Mouse (Mus musculus) embryonic facial prominence, embryonic 10.5 days (tissue): ENCODE data around the gene Cisd3. TPM values are rescaled to one million over a fixed set of nuclear protein-coding genes. Genes with fewer than 3 reads are reported as not detected.

Experiments
- DNase-seq: peaks from one replicate; pipeline ENCODE4 v3.0.0-alpha.2; 2017; ENCODE audit warnings: low spot score
- H3K27ac ChIP-seq: fragments of 300-500 bp; sonication (generic); replicated peaks from 2 replicates; pipeline ENCODE4 v1.5.1; 2016; ENCODE audit warnings: mild to moderate bottlenecking
- H3K27me3 ChIP-seq: fragments of 300-500 bp; sonication (generic); replicated peaks from 2 replicates; pipeline ENCODE4 v1.6.1; 2016; ENCODE audit warnings: low read depth, mild to moderate bottlenecking; ENCODE audit not compliant: poor library complexity, severe bottlenecking
- H3K36me3 ChIP-seq: fragments of 300-500 bp; sonication (generic); replicated peaks from 2 replicates; pipeline ENCODE4 v1.6.1; 2016; ENCODE audit warnings: mild to moderate bottlenecking, moderate library complexity
- H3K4me1 ChIP-seq: fragments of 300-500 bp; sonication (generic); 2 replicates; pipeline ENCODE4 v1.6.1; 2016
- H3K4me3 ChIP-seq: fragments of 300-500 bp; sonication (generic); 2 replicates; pipeline ENCODE4 v1.5.1; 2016; ENCODE audit warnings: mild to moderate bottlenecking, moderate library complexity
- H3K9me3 ChIP-seq: fragments of 300-500 bp; sonication (generic); 2 replicates; pipeline ENCODE4 v1.6.1; 2016; ENCODE audit warnings: mild to moderate bottlenecking
- WGBS: fragments of 180-500 bp; shearing (Covaris S2); methylation state at CpG from one replicate; pipeline ENCODE4 v1.1.7; 2016; 5-methylcytosine and 5-hydroxymethylcytosine counted together
- polyA plus RNA-seq: library from polyadenylated mRNA; unstranded; fragments of >200 nt; fragmentation: Nextera tagmentation; extraction: Ambion mirVana; gene quantifications from 2 replicates; pipeline ENCODE4 v1.2.1, GENCODE M21; 2016

Cisd3 gene
- polyA plus RNA-seq, 1 experiment from 2014 or later, result 18.2 TPM

DNA sequence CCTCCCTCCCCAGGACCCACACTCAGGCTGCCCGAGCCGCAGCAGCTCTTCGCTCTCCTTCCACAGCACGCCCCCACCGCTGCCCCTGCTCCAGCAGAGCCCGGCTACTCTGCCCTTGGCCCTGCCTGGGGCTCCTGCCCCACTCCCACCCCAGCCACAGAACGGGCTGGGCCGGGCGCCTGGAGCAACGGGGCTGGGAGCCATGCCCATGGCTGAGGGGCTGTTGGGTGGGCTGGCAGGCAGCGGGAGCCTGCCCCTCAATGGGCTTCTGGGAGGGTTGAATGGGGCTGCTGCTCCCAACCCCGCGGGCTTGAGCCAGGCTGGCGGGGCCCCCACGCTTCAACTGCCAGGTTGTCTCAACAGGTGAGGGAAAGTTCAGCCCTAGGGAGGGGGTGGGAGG is 7.3 kb upstream of the Cisd3 start:
- H3K4me3 ChIP-seq, result no peak overlapping the region
- peak overlapping the region; percentile 40; the same call in 1 of the 2 replicates for H3K27ac ChIP-seq
- H3K36me3 ChIP-seq, result peaks cover 96% of the 10 kb centered on the region
- no peak for DNase-seq
- H3K4me1 ChIP-seq, result peaks cover 31% of the 10 kb centered on the region
- H3K9me3 ChIP-seq, result no peaks in the 10 kb centered on the region
- 0 out of 2 replicates have a peak, but pooled peaks cover 3% of the 10 kb centered on the region for H3K27me3 ChIP-seq
- WGBS, result 71% methylated on average over 15 of the region's 15 CpGs

DNA sequence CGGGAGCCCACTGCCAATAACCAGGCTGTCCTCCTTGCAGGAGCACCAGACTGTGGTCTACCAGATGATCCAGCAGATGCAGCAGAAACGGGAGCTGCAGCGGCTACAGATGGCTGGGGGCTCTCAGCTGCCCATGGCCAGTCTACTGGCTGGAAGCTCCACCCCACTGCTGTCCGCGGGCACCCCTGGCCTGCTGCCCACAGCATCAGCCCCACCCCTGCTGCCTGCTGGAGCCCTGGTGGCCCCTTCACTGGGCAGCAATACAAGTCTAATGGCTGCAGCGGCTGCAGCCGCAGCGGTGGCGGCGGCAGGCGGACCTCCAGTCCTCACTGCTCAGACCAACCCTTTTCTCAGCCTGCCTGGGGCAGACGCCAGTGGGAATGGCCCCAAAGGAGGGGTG is 5.2 kb upstream of the Cisd3 start:
- 0 out of 2 replicates have a peak overlapping the region, but pooled peaks have one; percentile 3 for H3K4me3 ChIP-seq
- H3K27ac ChIP-seq, result no peak overlapping the region
- H3K27me3 ChIP-seq, result 0 out of 2 replicates have a peak, but pooled peaks cover 3% of the 10 kb centered on the region
- peaks cover 45% of the 10 kb centered on the region for H3K4me1 ChIP-seq
- WGBS, result 85% methylated on average over 12 of the region's 12 CpGs
- peaks cover 84% of the 10 kb centered on the region for H3K36me3 ChIP-seq
- DNase-seq, result no peak
- H3K9me3 ChIP-seq, result no peaks in the 10 kb centered on the region

- no peak overlapping the region for H3K27ac ChIP-seq
- 0 out of 2 replicates have a peak, but pooled peaks cover 3% of the 10 kb centered on the region for H3K27me3 ChIP-seq
- H3K4me1 ChIP-seq, result peaks cover 44% of the 10 kb centered on the region
- no peak for DNase-seq
- H3K36me3 ChIP-seq, result peaks cover 73% of the 10 kb centered on the region
- 81% methylated on average over 6 of the region's 6 CpGs for WGBS
- no peak overlapping the region for H3K4me3 ChIP-seq
- no peaks in the 10 kb centered on the region for H3K9me3 ChIP-seq
Measured at GRCm38 (mm10) chr11:97682504-97683055, 3.0 kb upstream of the Cisd3 start.

GRCm38 (mm10) chr11:97684063-97684680 is 1.5 kb upstream of the Cisd3 start:
- peaks cover 35% of the 10 kb centered on the region for H3K4me1 ChIP-seq
- H3K4me3 ChIP-seq, result 0 out of 2 replicates have a peak overlapping the region, but pooled peaks have one; percentile 5
- 0 out of 2 replicates have a peak, but pooled peaks cover 3% of the 10 kb centered on the region for H3K27me3 ChIP-seq
- WGBS, result 87% methylated on average over 6 of the region's 6 CpGs
- no peak for DNase-seq
- no peak overlapping the region for H3K27ac ChIP-seq
- no peaks in the 10 kb centered on the region for H3K9me3 ChIP-seq
- peaks cover 73% of the 10 kb centered on the region for H3K36me3 ChIP-seq

DNA sequence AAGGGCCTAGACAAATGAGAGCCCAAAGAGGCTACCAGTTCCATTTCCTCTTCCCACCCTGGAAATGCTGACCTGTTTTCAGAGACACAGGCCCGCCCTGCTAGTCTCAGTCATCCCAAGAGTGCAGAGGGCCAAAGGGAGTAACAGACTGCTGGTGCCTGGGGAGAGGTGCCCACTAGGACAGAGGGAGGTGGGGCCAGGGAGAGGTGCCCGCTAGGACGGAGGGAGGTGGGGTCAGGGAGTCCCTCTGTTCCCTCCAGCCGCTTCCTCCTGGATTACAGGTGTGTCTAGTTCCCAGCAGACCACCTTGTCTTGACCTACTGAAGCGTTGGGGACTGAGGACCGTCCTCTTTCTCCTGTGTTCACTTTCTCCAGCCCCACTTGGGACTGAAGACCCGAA is 860 bp upstream of the Cisd3 start:
- 0 out of 2 replicates have a peak, but pooled peaks cover 3% of the 10 kb centered on the region for H3K27me3 ChIP-seq
- H3K36me3 ChIP-seq, result peaks cover 72% of the 10 kb centered on the region
- H3K27ac ChIP-seq, result 0 out of 2 replicates have a peak overlapping the region, but pooled peaks have one; percentile 5
- no peaks in the 10 kb centered on the region for H3K9me3 ChIP-seq
- peaks cover 35% of the 10 kb centered on the region for H3K4me1 ChIP-seq
- WGBS, result 42% methylated on average over 7 of the region's 7 CpGs
- 0 out of 2 replicates have a peak overlapping the region, but pooled peaks have one; percentile 5 for H3K4me3 ChIP-seq
- DNase-seq, result no peak

- H3K27me3 ChIP-seq, result 0 out of 2 replicates have a peak, but pooled peaks cover 3% of the 10 kb centered on the region
- peaks cover 35% of the 10 kb centered on the region for H3K4me1 ChIP-seq
- DNase-seq, result no peak
- peak overlapping the region; percentile 61 for H3K4me3 ChIP-seq
- H3K27ac ChIP-seq, result peak overlapping the region; percentile 27; the same call in 1 of the 2 replicates
- peaks cover 73% of the 10 kb centered on the region for H3K36me3 ChIP-seq
- WGBS, result 65% methylated on average over 11 of the region's 11 CpGs
- no peaks in the 10 kb centered on the region for H3K9me3 ChIP-seq
Measured at GRCm38 (mm10) chr11:97686322-97686908, 789 bp downstream of the Cisd3 start.

DNA sequence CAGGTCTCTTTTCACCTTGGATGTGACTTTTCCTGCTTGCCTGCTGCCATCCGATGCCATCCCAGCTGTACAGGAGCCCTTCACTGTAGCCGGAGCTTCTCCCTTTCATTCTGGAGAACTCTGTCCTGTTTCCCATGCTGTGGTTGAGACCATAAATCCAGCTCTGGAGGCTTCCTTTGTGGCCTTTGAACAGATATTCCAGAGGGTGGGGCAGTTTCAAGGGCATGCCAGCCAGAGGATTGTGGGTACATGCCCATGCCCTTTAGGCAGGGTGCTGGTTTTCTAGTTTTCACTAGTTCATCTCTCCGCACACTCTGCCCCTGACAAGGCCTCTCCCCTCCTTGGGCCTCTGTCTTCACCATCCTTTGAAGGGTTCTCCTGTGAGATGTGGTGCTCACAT is 1.4 kb downstream of the Cisd3 start:
- H3K27me3 ChIP-seq, result no peaks in the 10 kb centered on the region
- DNase-seq, result no peak
- H3K4me3 ChIP-seq, result 0 out of 2 replicates have a peak overlapping the region, but pooled peaks have one; percentile 61
- H3K4me1 ChIP-seq, result peaks cover 35% of the 10 kb centered on the region
- H3K9me3 ChIP-seq, result no peaks in the 10 kb centered on the region
- peaks cover 73% of the 10 kb centered on the region for H3K36me3 ChIP-seq
- 89% methylated on average over 3 of the region's 3 CpGs for WGBS
- H3K27ac ChIP-seq, result no peak overlapping the region

DNA sequence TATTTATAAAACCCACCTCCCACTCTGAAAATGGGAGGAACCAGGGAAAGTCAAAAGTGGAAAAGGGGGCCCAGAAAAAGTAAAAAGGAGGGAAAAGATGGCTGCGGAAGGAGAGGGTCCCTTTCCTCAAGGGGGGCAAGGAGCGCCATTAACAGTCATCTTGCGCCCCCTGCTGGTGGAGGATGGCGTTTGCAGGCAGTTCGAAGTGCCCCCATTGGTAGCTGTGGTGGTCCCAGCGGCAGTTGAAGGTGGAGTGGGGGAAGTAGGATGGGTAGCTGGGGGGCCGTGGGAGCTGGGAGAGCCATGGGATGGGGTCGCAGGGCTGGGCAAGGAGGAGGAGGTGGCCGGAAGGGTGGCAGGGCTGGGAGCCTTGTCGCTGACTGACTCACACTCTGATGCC is 4.2 kb downstream of the Cisd3 start:
- Histone ChIP-seq H3K9me3 (no peaks in the 10 kb centered on the region), H3K4me3 (peak overlapping the region; percentile 21; the same call in 1 of the 2 replicates), H3K4me1 (peaks cover 42% of the 10 kb centered on the region), H3K27ac (no peak overlapping the region), H3K27me3 (no peaks in the 10 kb centered on the region), H3K36me3 (peaks cover 80% of the 10 kb centered on the region)
- WGBS, result 33% methylated on average over 10 of the region's 10 CpGs
- DNase-seq, result peak; percentile 85

- no peaks in the 10 kb centered on the region for H3K9me3 ChIP-seq
- no peak for DNase-seq
- H3K4me3 ChIP-seq, result peak overlapping the region; percentile 94; the same call in 1 of the 2 replicates
- H3K36me3 ChIP-seq, result peaks cover 68% of the 10 kb centered on the region
- no peaks in the 10 kb centered on the region for H3K27me3 ChIP-seq
- H3K27ac ChIP-seq, result no peak overlapping the region
- H3K4me1 ChIP-seq, result peaks cover 50% of the 10 kb centered on the region
- WGBS, result 92% methylated on average over 4 of the region's 4 CpGs
Measured at GRCm38 (mm10) chr11:97694435-97694834, 8.8 kb downstream of the Cisd3 start.

- peaks cover 62% of the 10 kb centered on the region for H3K36me3 ChIP-seq
- peak overlapping the region; percentile 24; the same call in 1 of the 2 replicates for H3K27ac ChIP-seq
- H3K4me1 ChIP-seq, result peaks cover 50% of the 10 kb centered on the region
- H3K9me3 ChIP-seq, result no peaks in the 10 kb centered on the region
- 70% methylated on average over 17 of the region's 17 CpGs for WGBS
- DNase-seq, result no peak
- no peaks in the 10 kb centered on the region for H3K27me3 ChIP-seq
- peak overlapping the region; percentile 94; the same call in 1 of the 2 replicates for H3K4me3 ChIP-seq
Measured at GRCm38 (mm10) chr11:97694921-97695711, 9.5 kb downstream of the Cisd3 start.

DNA sequence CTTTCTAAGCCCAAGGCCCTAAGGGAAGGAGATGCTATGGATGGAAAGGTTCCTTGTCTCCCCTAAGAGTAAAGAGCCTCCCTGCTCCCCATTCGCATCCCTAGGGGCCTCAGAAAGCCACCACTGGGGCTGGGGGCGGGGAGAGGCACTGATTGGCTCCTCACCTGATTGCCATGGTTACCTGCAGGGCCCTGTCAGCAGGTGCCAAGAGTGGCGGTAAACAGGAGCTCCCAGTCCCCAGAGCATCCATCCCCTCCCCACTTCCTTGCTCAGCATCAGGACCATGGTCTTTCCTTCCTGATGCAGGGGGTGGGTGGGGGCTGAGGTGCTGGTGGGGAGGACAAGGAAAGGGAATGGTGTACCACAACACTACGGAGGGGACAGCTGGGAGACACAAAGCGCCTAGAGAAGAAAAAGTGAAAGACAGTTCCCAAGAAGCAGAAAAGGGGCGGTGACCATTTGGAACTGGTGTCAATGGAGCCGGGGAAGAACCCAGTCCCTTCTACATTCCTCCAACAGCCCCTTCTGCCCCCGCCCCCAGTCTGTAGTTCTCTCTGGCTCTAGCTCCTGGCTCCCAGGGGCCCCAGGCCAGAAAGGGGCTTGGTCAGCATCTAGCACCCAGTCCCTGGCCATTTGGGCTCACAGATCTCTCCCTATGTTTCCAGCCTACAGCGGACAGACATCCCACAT is 10.2 kb downstream of the Cisd3 start:
- H3K27ac ChIP-seq, result peak overlapping the region; percentile 35
- H3K27me3 ChIP-seq, result no peaks in the 10 kb centered on the region
- peak overlapping the region; percentile 94 for H3K4me3 ChIP-seq
- H3K4me1 ChIP-seq, result peaks cover 54% of the 10 kb centered on the region
- no peaks in the 10 kb centered on the region for H3K9me3 ChIP-seq
- WGBS, result 38% methylated on average over 9 of the region's 9 CpGs
- H3K36me3 ChIP-seq, result peaks cover 55% of the 10 kb centered on the region
- DNase-seq, result no peak
